Mouse (Mus musculus): ENCODE results near the gene Inpp5a. TPM values are rescaled to one million over a fixed set of nuclear protein-coding genes. Genes with fewer than 3 reads are reported as not detected.
A peak's percentile ranks its signal among the peaks of the same experiment; 100 is the strongest.

Inpp5a gene
- polyA plus RNA-seq (2015; fragmentation: Nextera tagmentation; extraction: Ambion mirVana): 17.4 and 18.8 TPM in 2 replicates

DNA sequence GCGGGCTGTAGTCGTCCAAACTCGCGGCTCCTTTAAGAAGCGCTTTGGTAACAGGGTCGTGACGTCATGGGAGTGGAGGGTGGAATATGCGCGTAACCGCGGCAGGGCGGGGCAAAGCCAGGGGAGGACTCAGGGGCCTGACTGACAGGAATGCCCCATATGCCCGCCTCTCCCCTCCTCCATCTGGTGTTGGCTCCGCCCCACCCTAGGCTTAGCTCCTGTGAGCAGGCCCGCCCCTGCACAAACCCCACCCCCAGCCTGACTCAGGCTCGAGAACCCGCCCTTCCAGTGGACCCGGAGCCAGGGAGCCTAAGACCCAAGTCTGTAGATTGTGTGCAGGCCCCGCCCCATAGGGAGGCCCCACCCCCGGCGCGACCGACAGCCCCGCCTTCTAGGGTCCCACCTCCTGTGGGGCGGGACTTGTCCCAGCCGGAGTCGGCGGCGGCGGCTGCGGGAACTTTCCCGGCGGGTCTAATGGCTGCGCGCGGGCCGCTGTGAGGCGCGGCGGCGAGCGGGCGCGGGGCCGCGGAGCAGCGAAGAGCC is at the start of gene Inpp5a:
Gene Inpp5a (plus strand): TSS at position 440 of the 543 bp plus-strand sequence.
- peak; percentile 98 for ATAC-seq

GRCm38 (mm10) chr7:139339184-139339583 is 49.7 kb upstream of the Inpp5a start:
- H3K27ac ChIP-seq (ENCODE audit: low read depth, low read length): no peak overlapping the region
- no peak overlapping the region for H3K4me3 ChIP-seq (ENCODE audit: low read length)
- no peaks in the 10 kb centered on the region for H3K9me3 ChIP-seq (ENCODE audit: control insufficient read depth, low read length)
- no peaks in the 10 kb centered on the region for H3K4me1 ChIP-seq (ENCODE audit: control insufficient read depth, insufficient read depth, low read depth, low read length)
- H3K27me3 ChIP-seq (replicated peaks; ENCODE audit: control insufficient read depth, insufficient read depth, low read length): no peaks in the 10 kb centered on the region
- H3K4me2 ChIP-seq (ENCODE audit: low read length): no peak overlapping the region
- 87% methylated on average over 3 of the region's 3 CpGs for WGBS
- no peak overlapping the region for H3K9ac ChIP-seq (ENCODE audit: low read depth, low read length)
- no peaks in the 10 kb centered on the region for H3K36me3 ChIP-seq (ENCODE audit: control insufficient read depth, insufficient read depth, low read length)
- ATAC-seq: no peak

More for the DNA sequence above, at the start of gene Inpp5a:
- Histone ChIP-seq H3K27me3 (replicated peaks; ENCODE audit: control insufficient read depth, insufficient read depth, low read length) (no peaks in the 10 kb centered on the region), H3K4me1 (ENCODE audit: control insufficient read depth, insufficient read depth, low read depth, low read length) (peaks cover 20% of the 10 kb centered on the region), H3K9me3 (ENCODE audit: control insufficient read depth, low read length) (no peaks in the 10 kb centered on the region), H3K36me3 (ENCODE audit: control insufficient read depth, insufficient read depth, low read length) (no peaks in the 10 kb centered on the region), H3K9ac (ENCODE audit: low read depth, low read length) (peak within 1 kb of the TSS; percentile 88), H3K4me2 (ENCODE audit: low read length) (peak within 1 kb of the TSS; percentile 55), H3K27ac (ENCODE audit: low read depth, low read length) (peak within 1 kb of the TSS; percentile 76), H3K4me3 (ENCODE audit: low read length) (peak within 1 kb of the TSS; percentile 66)
- WGBS: 0% methylated on average over 33 of the region's 47 CpGs

- Histone ChIP-seq H3K4me2 (ENCODE audit: low read length) (no peak overlapping the region), H3K27ac (ENCODE audit: low read depth, low read length) (no peak overlapping the region), H3K4me3 (ENCODE audit: low read length) (no peak overlapping the region), H3K9ac (ENCODE audit: low read depth, low read length) (no peak overlapping the region), H3K9me3 (ENCODE audit: control insufficient read depth, low read length) (no peaks in the 10 kb centered on the region), H3K27me3 (replicated peaks; ENCODE audit: control insufficient read depth, insufficient read depth, low read length) (no peaks in the 10 kb centered on the region), H3K36me3 (ENCODE audit: control insufficient read depth, insufficient read depth, low read length) (no peaks in the 10 kb centered on the region), H3K4me1 (ENCODE audit: control insufficient read depth, insufficient read depth, low read depth, low read length) (no peaks in the 10 kb centered on the region)
- WGBS: 37% methylated on average over 4 of the region's 4 CpGs
- ATAC-seq: peak; percentile 34; the same call in 1 of the 2 replicates
These were observed 47.8 kb upstream of the Inpp5a start for GRCm38 (mm10) chr7:139341020-139341660.

DNA sequence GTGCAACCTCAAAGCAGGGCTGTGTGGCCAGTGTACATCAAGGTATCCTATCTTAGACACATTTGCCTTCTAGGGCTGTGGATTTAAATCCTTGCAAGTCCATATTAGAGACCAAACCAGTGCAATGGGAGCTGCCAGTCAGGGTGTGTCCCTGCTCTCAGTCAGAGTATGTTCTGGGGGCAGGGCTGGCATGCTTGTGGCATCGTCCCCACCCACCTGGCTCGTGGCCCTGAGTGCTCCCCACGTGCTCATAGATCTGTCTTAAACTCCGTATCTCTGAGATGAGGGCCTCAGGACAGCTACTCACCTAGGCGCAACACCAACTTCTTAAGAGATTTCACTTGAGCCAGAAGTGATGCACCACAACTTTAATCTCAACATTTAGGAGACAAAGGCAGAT is 46.1 kb upstream of the Inpp5a start:
- Histone ChIP-seq H3K4me3 (ENCODE audit: low read length) (no peak overlapping the region), H3K9me3 (ENCODE audit: control insufficient read depth, low read length) (no peaks in the 10 kb centered on the region), H3K4me1 (ENCODE audit: control insufficient read depth, insufficient read depth, low read depth, low read length) (no peaks in the 10 kb centered on the region), H3K36me3 (ENCODE audit: control insufficient read depth, insufficient read depth, low read length) (no peaks in the 10 kb centered on the region), H3K27ac (ENCODE audit: low read depth, low read length) (no peak overlapping the region), H3K9ac (ENCODE audit: low read depth, low read length) (no peak overlapping the region), H3K27me3 (replicated peaks; ENCODE audit: control insufficient read depth, insufficient read depth, low read length) (no peaks in the 10 kb centered on the region), H3K4me2 (ENCODE audit: low read length) (no peak overlapping the region)
- no peak for ATAC-seq
- WGBS: 84% methylated on average over 5 of the region's 5 CpGs

GRCm38 (mm10) chr7:139347051-139347450 is 41.9 kb upstream of the Inpp5a start:
- Histone ChIP-seq H3K9ac (ENCODE audit: low read depth, low read length) (no peak overlapping the region), H3K4me1 (ENCODE audit: control insufficient read depth, insufficient read depth, low read depth, low read length) (no peaks in the 10 kb centered on the region), H3K4me3 (ENCODE audit: low read length) (no peak overlapping the region), H3K9me3 (ENCODE audit: control insufficient read depth, low read length) (no peaks in the 10 kb centered on the region), H3K27ac (ENCODE audit: low read depth, low read length) (no peak overlapping the region), H3K4me2 (ENCODE audit: low read length) (no peak overlapping the region), H3K27me3 (replicated peaks; ENCODE audit: control insufficient read depth, insufficient read depth, low read length) (no peaks in the 10 kb centered on the region), H3K36me3 (ENCODE audit: control insufficient read depth, insufficient read depth, low read length) (no peaks in the 10 kb centered on the region)
- WGBS: 48% methylated on average over 7 of the region's 7 CpGs
- ATAC-seq: no peak

- Histone ChIP-seq H3K4me2 (ENCODE audit: low read length) (no peak overlapping the region), H3K9ac (ENCODE audit: low read depth, low read length) (no peak overlapping the region), H3K36me3 (ENCODE audit: control insufficient read depth, insufficient read depth, low read length) (no peaks in the 10 kb centered on the region), H3K27ac (ENCODE audit: low read depth, low read length) (no peak overlapping the region), H3K27me3 (replicated peaks; ENCODE audit: control insufficient read depth, insufficient read depth, low read length) (no peaks in the 10 kb centered on the region), H3K4me1 (ENCODE audit: control insufficient read depth, insufficient read depth, low read depth, low read length) (no peaks in the 10 kb centered on the region), H3K4me3 (ENCODE audit: low read length) (no peak overlapping the region), H3K9me3 (ENCODE audit: control insufficient read depth, low read length) (no peaks in the 10 kb centered on the region)
- 90% methylated on average over 3 of the region's 3 CpGs for WGBS
- ATAC-seq: no peak
These were observed 38.3 kb upstream of the Inpp5a start for GRCm38 (mm10) chr7:139350606-139351005.

- no peak for ATAC-seq
- Histone ChIP-seq H3K9me3 (ENCODE audit: control insufficient read depth, low read length) (no peaks in the 10 kb centered on the region), H3K4me1 (ENCODE audit: control insufficient read depth, insufficient read depth, low read depth, low read length) (no peaks in the 10 kb centered on the region), H3K27me3 (replicated peaks; ENCODE audit: control insufficient read depth, insufficient read depth, low read length) (no peaks in the 10 kb centered on the region), H3K9ac (ENCODE audit: low read depth, low read length) (no peak overlapping the region), H3K36me3 (ENCODE audit: control insufficient read depth, insufficient read depth, low read length) (no peaks in the 10 kb centered on the region), H3K4me3 (ENCODE audit: low read length) (no peak overlapping the region), H3K4me2 (ENCODE audit: low read length) (no peak overlapping the region), H3K27ac (ENCODE audit: low read depth, low read length) (no peak overlapping the region)
- WGBS: 83% methylated on average over 4 of the region's 4 CpGs
These were observed 34.4 kb upstream of the Inpp5a start for GRCm38 (mm10) chr7:139354370-139355139.

DNA sequence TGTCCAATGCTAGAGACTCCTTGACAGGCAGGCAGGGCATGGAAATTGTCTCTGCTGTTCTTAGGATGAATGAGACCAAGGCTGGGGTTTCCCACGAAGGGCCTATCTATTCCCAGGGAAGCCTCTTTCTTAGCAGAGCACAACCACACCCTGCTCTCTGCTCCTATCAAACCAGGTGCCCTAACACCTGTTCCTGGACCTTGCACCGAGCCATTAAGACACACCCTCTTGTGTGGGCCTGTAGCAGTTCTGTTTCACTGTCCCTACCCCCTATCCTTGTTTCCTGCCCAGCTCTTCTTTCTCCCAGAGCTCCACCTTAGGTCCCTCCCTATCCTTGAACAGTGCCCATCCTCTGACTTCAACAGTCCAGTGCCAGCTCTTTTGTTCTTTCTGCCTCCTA is 31.9 kb upstream of the Inpp5a start:
- H3K27ac ChIP-seq (ENCODE audit: low read depth, low read length): no peak overlapping the region
- no peak overlapping the region for H3K9ac ChIP-seq (ENCODE audit: low read depth, low read length)
- no peaks in the 10 kb centered on the region for H3K4me1 ChIP-seq (ENCODE audit: control insufficient read depth, insufficient read depth, low read depth, low read length)
- H3K4me3 ChIP-seq (ENCODE audit: low read length): no peak overlapping the region
- no peaks in the 10 kb centered on the region for H3K36me3 ChIP-seq (ENCODE audit: control insufficient read depth, insufficient read depth, low read length)
- no peak for ATAC-seq
- H3K27me3 ChIP-seq (replicated peaks; ENCODE audit: control insufficient read depth, insufficient read depth, low read length): no peaks in the 10 kb centered on the region
- WGBS: 81% methylated on average over 2 of the region's 2 CpGs
- H3K9me3 ChIP-seq (ENCODE audit: control insufficient read depth, low read length): no peaks in the 10 kb centered on the region
- no peak overlapping the region for H3K4me2 ChIP-seq (ENCODE audit: low read length)

GRCm38 (mm10) chr7:139359906-139360305 is 29.0 kb upstream of the Inpp5a start:
- Histone ChIP-seq H3K4me3 (ENCODE audit: low read length) (no peak overlapping the region), H3K9ac (ENCODE audit: low read depth, low read length) (no peak overlapping the region), H3K27me3 (replicated peaks; ENCODE audit: control insufficient read depth, insufficient read depth, low read length) (no peaks in the 10 kb centered on the region), H3K4me1 (ENCODE audit: control insufficient read depth, insufficient read depth, low read depth, low read length) (peaks cover 13% of the 10 kb centered on the region), H3K36me3 (ENCODE audit: control insufficient read depth, insufficient read depth, low read length) (no peaks in the 10 kb centered on the region), H3K4me2 (ENCODE audit: low read length) (no peak overlapping the region), H3K27ac (ENCODE audit: low read depth, low read length) (no peak overlapping the region), H3K9me3 (ENCODE audit: control insufficient read depth, low read length) (no peaks in the 10 kb centered on the region)
- WGBS: 92% methylated on average over 4 of the region's 4 CpGs
- ATAC-seq: no peak
